Mouse (Mus musculus): Measurements from ENCODE around the gene Fndc3a. TPM values are rescaled to one million over a fixed set of nuclear protein-coding genes. Genes with fewer than 3 reads are reported as not detected.

Fndc3a gene
- polyA plus RNA-seq, 1 experiment from 2014 or later = 29.0 TPM

- Histone ChIP-seq H3K9ac (ENCODE audit: low read length) (no peak overlapping the region), H3K9me3 (replicated peaks; ENCODE audit: control insufficient read depth, low read length) (no peaks in the 10 kb centered on the region), H3K27me3 (ENCODE audit: control insufficient read depth, insufficient read depth, low read length) (no peaks in the 10 kb centered on the region), H3K4me2 (ENCODE audit: low read depth, low read length) (no peak overlapping the region), H3K27ac (ENCODE audit: low read length) (no peak overlapping the region), H3K4me3 (replicated peaks; ENCODE audit: low read length) (no peak overlapping the region), H3K36me3 (ENCODE audit: control insufficient read depth, insufficient read depth, low read length) (no peaks in the 10 kb centered on the region), H3K4me1 (ENCODE audit: control insufficient read depth, insufficient read depth, low read length) (0 out of 2 replicates have a peak, but pooled peaks cover 5% of the 10 kb centered on the region)
- WGBS = 90% methylated on average over 1 of the region's 1 CpGs
- ATAC-seq (ENCODE audit: insufficient read depth, low FRiP score) = no peak
These were observed 204.8 kb downstream of the Fndc3a start for GRCm38 (mm10) chr14:72504985-72505384.

GRCm38 (mm10) chr14:72503241-72503640 lies 206.6 kb downstream of the Fndc3a start:
- 59% methylated on average over 6 of the region's 6 CpGs for WGBS
- H3K4me1 ChIP-seq (ENCODE audit: control insufficient read depth, insufficient read depth, low read length) = 0 out of 2 replicates have a peak, but pooled peaks cover 5% of the 10 kb centered on the region
- no peak overlapping the region for H3K4me3 ChIP-seq (replicated peaks; ENCODE audit: low read length)
- no peaks in the 10 kb centered on the region for H3K27me3 ChIP-seq (ENCODE audit: control insufficient read depth, insufficient read depth, low read length)
- no peak overlapping the region for H3K27ac ChIP-seq (ENCODE audit: low read length)
- H3K4me2 ChIP-seq (ENCODE audit: low read depth, low read length) = no peak overlapping the region
- H3K9me3 ChIP-seq (replicated peaks; ENCODE audit: control insufficient read depth, low read length) = no peaks in the 10 kb centered on the region
- ATAC-seq (ENCODE audit: insufficient read depth, low FRiP score) = no peak
- no peaks in the 10 kb centered on the region for H3K36me3 ChIP-seq (ENCODE audit: control insufficient read depth, insufficient read depth, low read length)
- H3K9ac ChIP-seq (ENCODE audit: low read length) = no peak overlapping the region

GRCm38 (mm10) chr14:72493775-72494174 lies 216.0 kb downstream of the Fndc3a start:
- ATAC-seq (ENCODE audit: insufficient read depth, low FRiP score) = no peak
- no peaks in the 10 kb centered on the region for H3K9me3 ChIP-seq (replicated peaks; ENCODE audit: control insufficient read depth, low read length)
- H3K4me2 ChIP-seq (ENCODE audit: low read depth, low read length) = no peak overlapping the region
- no peak overlapping the region for H3K9ac ChIP-seq (ENCODE audit: low read length)
- H3K27me3 ChIP-seq (ENCODE audit: control insufficient read depth, insufficient read depth, low read length) = no peaks in the 10 kb centered on the region
- H3K4me3 ChIP-seq (replicated peaks; ENCODE audit: low read length) = no peak overlapping the region
- no peaks in the 10 kb centered on the region for H3K4me1 ChIP-seq (ENCODE audit: control insufficient read depth, insufficient read depth, low read length)
- H3K27ac ChIP-seq (ENCODE audit: low read length) = no peak overlapping the region
- no peaks in the 10 kb centered on the region for H3K36me3 ChIP-seq (ENCODE audit: control insufficient read depth, insufficient read depth, low read length)
- 88% methylated on average over 1 of the region's 1 CpGs for WGBS

- ATAC-seq (ENCODE audit: insufficient read depth, low FRiP score) = no peak
- WGBS = 61% methylated on average over 5 of the region's 5 CpGs
- Histone ChIP-seq H3K27ac (ENCODE audit: low read length) (no peak within 1 kb of the TSS), H3K9ac (ENCODE audit: low read length) (no peak within 1 kb of the TSS), H3K4me1 (ENCODE audit: control insufficient read depth, insufficient read depth, low read length) (no peaks in the 10 kb centered on the region), H3K9me3 (replicated peaks; ENCODE audit: control insufficient read depth, low read length) (no peaks in the 10 kb centered on the region), H3K36me3 (ENCODE audit: control insufficient read depth, insufficient read depth, low read length) (no peaks in the 10 kb centered on the region), H3K4me3 (replicated peaks; ENCODE audit: low read length) (no peak within 1 kb of the TSS), H3K27me3 (ENCODE audit: control insufficient read depth, insufficient read depth, low read length) (no peaks in the 10 kb centered on the region), H3K4me2 (ENCODE audit: low read depth, low read length) (no peak within 1 kb of the TSS)
These were observed 218.1 kb downstream of the Fndc3a start, which contains the start of gene Gm9195 for GRCm38 (mm10) chr14:72491738-72492137. Gene Gm9195 (minus strand): TSS chr14:72491838.

- 94% methylated on average over 3 of the region's 3 CpGs for WGBS
- H3K4me1 ChIP-seq (ENCODE audit: control insufficient read depth, insufficient read depth, low read length) = no peaks in the 10 kb centered on the region
These were observed 219.4 kb downstream of the Fndc3a start for GRCm38 (mm10) chr14:72490367-72490766.

More at GRCm38 (mm10) chr14:72490367-72490766, 219.4 kb downstream of the Fndc3a start:
- Histone ChIP-seq H3K27ac (ENCODE audit: low read length) (no peak overlapping the region), H3K9ac (ENCODE audit: low read length) (no peak overlapping the region), H3K9me3 (replicated peaks; ENCODE audit: control insufficient read depth, low read length) (no peaks in the 10 kb centered on the region), H3K4me2 (ENCODE audit: low read depth, low read length) (no peak overlapping the region), H3K36me3 (ENCODE audit: control insufficient read depth, insufficient read depth, low read length) (no peaks in the 10 kb centered on the region), H3K4me3 (replicated peaks; ENCODE audit: low read length) (no peak overlapping the region), H3K27me3 (ENCODE audit: control insufficient read depth, insufficient read depth, low read length) (no peaks in the 10 kb centered on the region)
- no peak for ATAC-seq (ENCODE audit: insufficient read depth, low FRiP score)

Other genes starting within 250 kb of the Fndc3a start
- not detected in 2 replicates for gene Gm9195, start 218.2 kb downstream of the Fndc3a start, polyA plus RNA-seq (2015; fragmentation: Nextera tagmentation; extraction: Ambion mirVana)

All from stomach, embryonic 16.5 days (tissue).